Mouse (Mus musculus): Measurements from ENCODE around the gene Sart3. TPM values are rescaled to one million over a fixed set of nuclear protein-coding genes. Genes with fewer than 3 reads are reported as not detected.

Gene Sart3
- polyA plus RNA-seq, 1 experiment from 2014 or later = 45.1 TPM

DNA sequence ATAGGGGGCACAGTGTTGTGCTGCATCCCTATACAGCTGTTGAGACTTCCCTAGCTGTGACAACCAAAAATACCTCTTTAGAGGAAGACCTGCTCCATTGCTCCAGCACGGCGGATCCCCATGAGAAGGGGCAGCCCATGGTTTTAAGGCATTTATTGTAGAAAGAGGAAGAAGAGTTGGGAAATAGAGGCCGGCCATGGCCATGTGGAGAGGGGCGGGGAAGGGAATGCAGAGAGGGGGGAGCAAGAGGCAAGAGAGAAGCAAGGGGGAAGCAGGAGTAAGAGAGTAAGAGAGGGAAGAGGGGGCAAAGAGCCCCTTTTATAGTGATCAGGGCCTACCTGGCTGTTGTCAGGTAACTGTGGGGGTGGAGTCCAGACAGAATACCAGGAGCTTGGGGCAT lies 37.8 kb upstream of the Sart3 start:
- no peaks in the 10 kb centered on the region for H3K9me3 ChIP-seq (ENCODE audit: control insufficient read depth, low read length)
- WGBS = 93% methylated on average over 4 of the region's 4 CpGs
- no peak overlapping the region for H3K9ac ChIP-seq (ENCODE audit: low read depth, low read length)
- H3K27me3 ChIP-seq (ENCODE audit: control insufficient read depth, insufficient read depth, low read length) = 0 out of 2 replicates have a peak, but pooled peaks cover 2% of the 10 kb centered on the region
- H3K4me2 ChIP-seq (replicated peaks; ENCODE audit: low read depth, low read length) = no peak overlapping the region
- no peaks in the 10 kb centered on the region for H3K36me3 ChIP-seq (ENCODE audit: control insufficient read depth, insufficient read depth, low read length)
- DNase-seq (ENCODE audit: low spot score) (no peak), ATAC-seq (ENCODE audit: low FRiP score) (no peak)
- H3K4me3 ChIP-seq (ENCODE audit: low read depth, low read length) = no peak overlapping the region
- H3K4me1 ChIP-seq (replicated peaks; ENCODE audit: control insufficient read depth, insufficient read depth, low read length) = no peaks in the 10 kb centered on the region
- no peak overlapping the region for H3K27ac ChIP-seq (ENCODE audit: low read depth, low read length)

DNA sequence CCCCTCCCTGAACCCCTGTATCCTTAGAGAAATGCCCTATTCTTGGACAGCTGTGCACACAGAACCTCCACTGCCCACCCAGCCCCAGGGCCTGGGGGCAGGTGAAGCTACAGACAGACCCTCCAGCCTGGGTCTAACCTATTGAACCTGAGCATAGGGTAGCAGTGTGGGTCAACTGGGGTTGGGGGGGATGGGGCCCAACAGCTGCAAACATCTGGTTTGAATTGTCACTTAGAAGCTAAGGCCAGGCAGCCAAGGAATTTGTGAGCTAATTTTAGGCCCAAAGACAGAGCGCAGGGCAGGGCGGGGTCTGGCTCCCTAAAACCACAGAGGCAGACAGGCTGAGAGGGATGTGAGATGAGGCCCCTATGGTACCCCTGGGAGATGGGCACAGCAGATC lies 35.9 kb upstream of the Sart3 start:
- H3K4me2 ChIP-seq (replicated peaks; ENCODE audit: low read depth, low read length) = no peak overlapping the region
- 51% methylated on average over 2 of the region's 2 CpGs for WGBS
- H3K27ac ChIP-seq (ENCODE audit: low read depth, low read length) = no peak overlapping the region

GRCm38 (mm10) chr5:113807712-113808111 lies 35.4 kb upstream of the Sart3 start:
- no peak overlapping the region for H3K4me3 ChIP-seq (ENCODE audit: low read depth, low read length)
- H3K9me3 ChIP-seq (ENCODE audit: control insufficient read depth, low read length) = no peaks in the 10 kb centered on the region
- no peak overlapping the region for H3K9ac ChIP-seq (ENCODE audit: low read depth, low read length)
- H3K27me3 ChIP-seq (ENCODE audit: control insufficient read depth, insufficient read depth, low read length) = 0 out of 2 replicates have a peak, but pooled peaks cover 2% of the 10 kb centered on the region
- H3K36me3 ChIP-seq (ENCODE audit: control insufficient read depth, insufficient read depth, low read length) = no peaks in the 10 kb centered on the region
- no peak overlapping the region for H3K27ac ChIP-seq (ENCODE audit: low read depth, low read length)
- no peak for ATAC-seq (ENCODE audit: low FRiP score)
- no peak overlapping the region for H3K4me2 ChIP-seq (replicated peaks; ENCODE audit: low read depth, low read length)
- DNase-seq (ENCODE audit: low spot score) = no peak
- no peaks in the 10 kb centered on the region for H3K4me1 ChIP-seq (replicated peaks; ENCODE audit: control insufficient read depth, insufficient read depth, low read length)
- WGBS = 52% methylated on average over 9 of the region's 9 CpGs

More for the DNA sequence above, 35.9 kb upstream of the Sart3 start:
- Histone ChIP-seq H3K4me1 (replicated peaks; ENCODE audit: control insufficient read depth, insufficient read depth, low read length) (no peaks in the 10 kb centered on the region), H3K4me3 (ENCODE audit: low read depth, low read length) (no peak overlapping the region), H3K27me3 (ENCODE audit: control insufficient read depth, insufficient read depth, low read length) (0 out of 2 replicates have a peak, but pooled peaks cover 2% of the 10 kb centered on the region), H3K36me3 (ENCODE audit: control insufficient read depth, insufficient read depth, low read length) (no peaks in the 10 kb centered on the region), H3K9ac (ENCODE audit: low read depth, low read length) (no peak overlapping the region), H3K9me3 (ENCODE audit: control insufficient read depth, low read length) (no peaks in the 10 kb centered on the region)
- no peak for ATAC-seq (ENCODE audit: low FRiP score)
- DNase-seq (ENCODE audit: low spot score) = peak; percentile 16

GRCm38 (mm10) chr5:113806414-113806813 lies 34.1 kb upstream of the Sart3 start:
- H3K9me3 ChIP-seq (ENCODE audit: control insufficient read depth, low read length) = no peaks in the 10 kb centered on the region
- WGBS = 35% methylated on average over 10 of the region's 10 CpGs
- no peaks in the 10 kb centered on the region for H3K4me1 ChIP-seq (replicated peaks; ENCODE audit: control insufficient read depth, insufficient read depth, low read length)
- H3K27ac ChIP-seq (ENCODE audit: low read depth, low read length) = no peak overlapping the region
- H3K4me2 ChIP-seq (replicated peaks; ENCODE audit: low read depth, low read length) = no peak overlapping the region
- H3K9ac ChIP-seq (ENCODE audit: low read depth, low read length) = no peak overlapping the region
- H3K36me3 ChIP-seq (ENCODE audit: control insufficient read depth, insufficient read depth, low read length) = no peaks in the 10 kb centered on the region
- H3K4me3 ChIP-seq (ENCODE audit: low read depth, low read length) = no peak overlapping the region
- 0 out of 2 replicates have a peak, but pooled peaks cover 2% of the 10 kb centered on the region for H3K27me3 ChIP-seq (ENCODE audit: control insufficient read depth, insufficient read depth, low read length)
- no peak for DNase-seq (ENCODE audit: low spot score)
- no peak for ATAC-seq (ENCODE audit: low FRiP score)

DNA sequence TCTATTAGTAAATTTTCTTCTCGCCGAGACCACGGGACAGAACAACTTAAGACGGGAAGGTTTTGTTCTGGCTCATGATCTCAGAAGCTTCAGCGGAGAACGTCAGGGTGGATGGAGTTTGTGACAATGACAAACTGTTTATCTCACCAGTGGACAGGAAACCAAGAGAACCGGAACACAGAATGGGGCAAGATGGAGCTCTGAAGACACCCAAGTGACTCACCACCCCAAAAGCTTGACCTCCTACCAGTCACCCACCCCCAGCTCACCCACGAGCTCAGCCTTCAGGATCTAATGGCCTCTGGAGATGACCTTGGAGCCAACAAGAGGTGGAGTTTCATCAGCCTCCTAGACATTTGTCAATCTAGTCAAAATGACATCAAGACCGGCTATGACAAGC lies 33.0 kb upstream of the Sart3 start:
- no peak overlapping the region for H3K9ac ChIP-seq (ENCODE audit: low read depth, low read length)
- H3K4me3 ChIP-seq (ENCODE audit: low read depth, low read length) = no peak overlapping the region
- 0 out of 2 replicates have a peak, but pooled peaks cover 2% of the 10 kb centered on the region for H3K27me3 ChIP-seq (ENCODE audit: control insufficient read depth, insufficient read depth, low read length)
- no peak overlapping the region for H3K4me2 ChIP-seq (replicated peaks; ENCODE audit: low read depth, low read length)
- DNase-seq (ENCODE audit: low spot score) (no peak), ATAC-seq (ENCODE audit: low FRiP score) (no peak)
- no peak overlapping the region for H3K27ac ChIP-seq (ENCODE audit: low read depth, low read length)
- no peaks in the 10 kb centered on the region for H3K36me3 ChIP-seq (ENCODE audit: control insufficient read depth, insufficient read depth, low read length)
- H3K9me3 ChIP-seq (ENCODE audit: control insufficient read depth, low read length) = no peaks in the 10 kb centered on the region
- WGBS = 83% methylated on average over 9 of the region's 9 CpGs
- H3K4me1 ChIP-seq (replicated peaks; ENCODE audit: control insufficient read depth, insufficient read depth, low read length) = 0 out of 2 replicates have a peak, but pooled peaks cover 3% of the 10 kb centered on the region

- Histone ChIP-seq H3K4me2 (replicated peaks; ENCODE audit: low read depth, low read length) (no peak overlapping the region), H3K9me3 (ENCODE audit: control insufficient read depth, low read length) (no peaks in the 10 kb centered on the region), H3K4me1 (replicated peaks; ENCODE audit: control insufficient read depth, insufficient read depth, low read length) (peaks cover 5% of the 10 kb centered on the region; the same call in 1 of the 2 replicates), H3K27me3 (ENCODE audit: control insufficient read depth, insufficient read depth, low read length) (0 out of 2 replicates have a peak, but pooled peaks cover 2% of the 10 kb centered on the region), H3K9ac (ENCODE audit: low read depth, low read length) (no peak overlapping the region), H3K27ac (ENCODE audit: low read depth, low read length) (no peak overlapping the region), H3K36me3 (ENCODE audit: control insufficient read depth, insufficient read depth, low read length) (no peaks in the 10 kb centered on the region), H3K4me3 (ENCODE audit: low read depth, low read length) (no peak overlapping the region)
- WGBS = 67% methylated on average over 7 of the region's 7 CpGs
- ATAC-seq (ENCODE audit: low FRiP score) (no peak), DNase-seq (ENCODE audit: low spot score) (no peak)
Measured at GRCm38 (mm10) chr5:113804395-113804966, 32.2 kb upstream of the Sart3 start.

DNA sequence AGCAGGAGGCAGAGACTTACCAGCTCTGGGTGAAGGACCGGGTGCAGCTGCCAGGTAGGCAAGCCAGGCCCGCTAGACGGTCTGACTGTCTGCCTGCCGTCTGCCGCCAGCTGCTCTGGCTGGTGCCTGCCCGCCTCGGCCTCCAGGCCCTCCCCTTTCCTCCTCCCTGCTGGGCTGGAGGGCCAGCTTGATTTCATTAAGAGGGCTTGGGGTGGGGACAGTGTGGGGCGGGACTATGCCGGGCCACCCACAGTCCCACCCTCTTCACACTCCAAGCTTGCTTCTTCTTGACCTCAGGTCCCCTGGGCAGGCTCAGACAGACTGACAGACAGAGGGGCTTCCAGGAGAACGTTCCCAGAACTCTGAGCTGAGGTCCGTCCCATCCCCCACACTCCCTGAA lies 28.0 kb upstream of the Sart3 start, which contains the start of gene Tmem119:
Gene Tmem119 (minus strand): TSS at position 237 of the 400 bp plus-strand sequence.
- peak within 1 kb of the TSS; percentile 40; the same call in 1 of the 2 replicates for H3K27ac ChIP-seq (ENCODE audit: low read depth, low read length)
- peak; percentile 83 for ATAC-seq (ENCODE audit: low FRiP score)
- 0% methylated on average over 11 of the region's 11 CpGs for WGBS
- H3K4me1 ChIP-seq (replicated peaks; ENCODE audit: control insufficient read depth, insufficient read depth, low read length) = peaks cover 15% of the 10 kb centered on the region
- DNase-seq (ENCODE audit: low spot score) = peak; percentile 76
- H3K9ac ChIP-seq (ENCODE audit: low read depth, low read length) = no peak within 1 kb of the TSS
- no peaks in the 10 kb centered on the region for H3K36me3 ChIP-seq (ENCODE audit: control insufficient read depth, insufficient read depth, low read length)
- H3K4me2 ChIP-seq (replicated peaks; ENCODE audit: low read depth, low read length) = peak within 1 kb of the TSS; percentile 20
- H3K4me3 ChIP-seq (ENCODE audit: low read depth, low read length) = peak within 1 kb of the TSS; percentile 13
- H3K27me3 ChIP-seq (ENCODE audit: control insufficient read depth, insufficient read depth, low read length) = no peaks in the 10 kb centered on the region
- H3K9me3 ChIP-seq (ENCODE audit: control insufficient read depth, low read length) = no peaks in the 10 kb centered on the region

- DNase-seq (ENCODE audit: low spot score) = peak; percentile 27
- Histone ChIP-seq H3K4me1 (replicated peaks; ENCODE audit: control insufficient read depth, insufficient read depth, low read length) (peaks cover 15% of the 10 kb centered on the region), H3K9ac (ENCODE audit: low read depth, low read length) (no peak overlapping the region), H3K36me3 (ENCODE audit: control insufficient read depth, insufficient read depth, low read length) (no peaks in the 10 kb centered on the region), H3K27ac (ENCODE audit: low read depth, low read length) (peak overlapping the region; percentile 40; the same call in 1 of the 2 replicates), H3K4me2 (replicated peaks; ENCODE audit: low read depth, low read length) (peak overlapping the region; percentile 20), H3K4me3 (ENCODE audit: low read depth, low read length) (peak overlapping the region; percentile 13), H3K27me3 (ENCODE audit: control insufficient read depth, insufficient read depth, low read length) (no peaks in the 10 kb centered on the region), H3K9me3 (ENCODE audit: control insufficient read depth, low read length) (no peaks in the 10 kb centered on the region)
- WGBS = 36% methylated on average over 5 of the region's 5 CpGs
- no peak for ATAC-seq (ENCODE audit: low FRiP score)
Measured at GRCm38 (mm10) chr5:113799691-113800090, 27.4 kb upstream of the Sart3 start.

- no peak overlapping the region for H3K9ac ChIP-seq (ENCODE audit: low read depth, low read length)
- no peaks in the 10 kb centered on the region for H3K9me3 ChIP-seq (ENCODE audit: control insufficient read depth, low read length)
- H3K27ac ChIP-seq (ENCODE audit: low read depth, low read length) = no peak overlapping the region
- no peak for ATAC-seq (ENCODE audit: low FRiP score)
- no peak for DNase-seq (ENCODE audit: low spot score)
- no peaks in the 10 kb centered on the region for H3K27me3 ChIP-seq (ENCODE audit: control insufficient read depth, insufficient read depth, low read length)
- no peaks in the 10 kb centered on the region for H3K36me3 ChIP-seq (ENCODE audit: control insufficient read depth, insufficient read depth, low read length)
- 79% methylated on average over 9 of the region's 9 CpGs for WGBS
- H3K4me2 ChIP-seq (replicated peaks; ENCODE audit: low read depth, low read length) = no peak overlapping the region
- H3K4me1 ChIP-seq (replicated peaks; ENCODE audit: control insufficient read depth, insufficient read depth, low read length) = peaks cover 15% of the 10 kb centered on the region
- no peak overlapping the region for H3K4me3 ChIP-seq (ENCODE audit: low read depth, low read length)
Measured at GRCm38 (mm10) chr5:113798525-113798924, 26.2 kb upstream of the Sart3 start.
